Mouse (Mus musculus) erythroblast, embryonic 14.5 days (primary cell): ENCODE measurements around the gene Tagap1.
"Not testable (repeated sequence)": the region's sequence is repeated elsewhere in the genome, so short reads cannot be mapped to it uniquely, and the experiment has no call there.

ENCODE experiments used
- GATA1 ChIP-seq: IDR thresholded peaks from 2 replicates; pipeline ENCODE4 v1.6.1; 2012; ENCODE audit warnings: low read length, inconsistent platforms, mixed read lengths
- TAL1 ChIP-seq: IDR thresholded peaks from 3 replicates; pipeline ENCODE4 v1.6.1; 2012; ENCODE audit warnings: low read length, inconsistent platforms, mixed read lengths

DNA sequence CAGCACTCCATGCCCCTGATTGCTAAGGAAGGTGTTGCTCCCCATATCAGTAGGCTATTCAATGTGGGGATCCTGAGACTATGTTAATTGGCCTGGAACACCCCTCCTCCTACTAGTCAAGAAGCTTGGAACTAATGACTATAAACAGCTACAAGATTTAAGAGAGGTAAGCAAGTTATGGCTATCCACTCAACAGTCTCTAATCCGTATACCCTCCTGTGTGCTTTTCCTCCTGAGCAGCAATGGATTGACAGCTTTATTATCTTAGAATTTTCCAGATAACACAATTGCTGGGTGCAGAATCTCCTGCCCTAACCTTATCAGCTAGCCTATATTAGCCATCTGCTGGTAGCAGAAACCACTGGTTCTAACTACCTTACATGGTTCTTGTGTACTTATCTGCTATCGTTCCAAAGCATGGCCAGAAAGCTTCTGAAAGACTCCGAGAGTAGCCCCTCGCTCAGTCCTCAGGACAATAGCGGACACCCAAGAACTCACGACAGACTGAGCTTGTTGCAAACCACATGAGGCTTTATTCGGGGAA, 40.5 kb downstream of the Tagap1 start:
- not testable (repeated sequence) for TF ChIP-seq TAL1, GATA1
